Mouse (Mus musculus) liver (tissue): ENCODE results near the gene Zc3h18.

ENCODE experiments used
- DNase-seq: peaks from one replicate; pipeline ENCODE4 v3.0.0-alpha.2; 2020; ENCODE audit warnings: mixed read lengths

Gene Zc3h18

DNA sequence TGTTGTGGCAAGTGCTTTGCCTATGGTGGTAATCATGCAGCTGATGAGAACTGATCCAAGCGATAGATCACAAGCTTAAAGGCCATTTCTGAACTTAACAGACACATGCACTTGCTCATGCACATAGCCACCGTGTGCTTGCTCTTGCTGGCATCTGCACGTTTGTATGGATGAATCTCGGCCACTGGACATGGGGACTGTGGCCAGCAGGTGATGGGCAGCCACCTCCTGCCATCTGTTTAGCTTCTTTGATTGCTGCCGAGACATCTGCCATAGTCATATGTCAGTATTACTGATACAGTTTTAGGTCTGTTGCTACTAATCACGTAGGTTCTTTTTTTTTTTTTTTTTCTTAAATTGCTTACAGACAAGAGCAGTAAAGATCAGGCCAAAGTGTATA is 18.9 kb downstream of the Zc3h18 start:
- no peak for DNase-seq

DNA sequence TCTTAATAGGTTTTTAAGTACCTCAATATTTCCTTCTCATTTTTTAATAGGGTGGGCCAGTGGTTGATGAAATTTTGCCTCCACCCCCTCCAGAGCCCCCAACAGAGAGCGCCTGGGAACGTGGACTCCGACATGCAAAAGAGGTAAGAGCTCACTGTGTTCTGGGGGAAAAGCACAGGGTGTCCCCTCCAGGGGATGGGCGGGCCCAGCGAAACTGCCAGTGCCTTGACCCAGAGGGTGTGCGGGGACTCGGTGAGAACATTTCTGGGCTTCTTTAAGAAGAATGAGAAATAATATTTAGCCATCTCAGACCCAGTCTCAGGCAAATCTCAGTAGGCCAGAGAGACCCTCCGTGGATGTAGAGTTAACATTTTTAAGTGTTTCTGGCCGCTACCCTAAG is 21.8 kb downstream of the Zc3h18 start:
- DNase-seq: no peak

GRCm38 (mm10) chr8:122405146-122405805 is 28.9 kb downstream of the Zc3h18 start:
- DNase-seq: no peak

DNA sequence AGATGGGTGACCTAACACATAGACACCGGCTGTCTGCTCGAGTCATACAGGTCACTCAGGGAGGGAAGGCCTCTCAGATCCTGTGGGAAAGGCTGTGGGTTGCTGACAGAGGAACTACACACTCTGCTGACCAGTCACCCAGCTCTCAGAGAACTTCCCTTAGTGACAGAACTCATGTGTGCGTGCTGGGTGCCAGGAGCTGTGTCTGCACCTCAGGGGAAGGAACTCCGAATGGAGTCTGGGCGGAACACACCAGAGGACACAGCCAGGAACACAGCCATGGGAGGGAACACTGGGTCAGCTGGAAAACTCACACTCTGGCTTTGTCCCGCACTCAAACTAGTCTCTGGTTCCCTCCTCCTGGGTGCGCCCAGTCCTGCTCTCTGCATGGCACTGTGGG is 31.3 kb downstream of the Zc3h18 start:
- DNase-seq: no peak

- DNase-seq: no peak
Observed at GRCm38 (mm10) chr8:122414311-122414710, 37.9 kb downstream of the Zc3h18 start.

DNA sequence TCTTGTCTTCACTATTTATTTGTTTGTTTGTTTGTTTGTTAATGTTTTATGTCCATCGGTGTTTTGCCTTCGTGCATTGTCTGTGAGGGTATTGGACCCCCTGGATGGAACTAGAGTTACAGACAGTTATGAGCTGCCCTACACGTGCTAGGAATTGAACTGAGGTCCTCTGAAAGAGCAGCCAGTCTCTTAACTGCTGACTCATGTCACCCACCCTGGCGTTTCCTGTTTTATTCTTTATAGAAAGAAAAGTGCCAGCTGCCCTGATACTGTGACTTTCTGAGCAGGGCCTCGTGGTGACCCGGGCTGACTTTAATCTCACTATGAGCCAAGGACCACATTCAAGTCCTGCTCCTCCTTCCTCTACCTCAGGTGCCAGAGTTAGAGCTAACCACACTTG is 39.1 kb downstream of the Zc3h18 start:
- no peak for DNase-seq

DNA sequence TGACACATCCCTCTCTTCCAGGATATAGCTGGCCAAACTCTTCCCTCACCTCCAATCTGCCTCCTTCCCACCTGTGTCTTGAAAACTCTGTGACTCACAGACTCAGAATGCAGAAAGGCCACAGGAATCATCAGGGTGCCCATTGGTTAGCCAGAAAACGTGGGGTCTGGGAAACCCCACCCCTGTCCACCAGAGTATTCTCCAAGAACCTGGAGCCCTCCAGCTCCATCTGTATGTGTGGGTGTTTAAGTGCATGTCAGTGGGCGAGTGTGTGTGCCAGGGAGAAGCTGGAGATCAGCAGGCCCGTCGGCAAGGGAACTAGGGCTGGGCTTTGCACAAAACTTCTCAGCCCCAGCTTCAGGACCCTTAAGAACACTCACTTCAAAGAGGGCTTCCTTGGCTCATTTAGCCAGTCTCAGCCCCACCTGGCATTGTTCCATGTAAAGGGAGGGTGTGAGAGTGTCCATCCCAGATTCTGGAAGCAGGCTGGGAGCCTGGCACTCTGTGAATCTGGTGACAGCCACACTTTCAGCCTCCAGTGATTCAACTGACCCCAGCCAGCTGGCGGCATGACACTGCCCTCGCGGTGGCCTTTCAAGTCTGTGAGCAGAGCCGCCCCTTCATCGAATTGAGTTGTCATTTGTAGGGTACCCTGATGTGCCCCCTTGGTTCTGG is 43.6 kb downstream of the Zc3h18 start:
- no peak for DNase-seq

GRCm38 (mm10) chr8:122421376-122422070 is 45.1 kb downstream of the Zc3h18 start, which contains the start of gene Il17c:
Gene Il17c, plus strand, starts transcription at chr8:122422020.
- peak; percentile 3 for DNase-seq

DNA sequence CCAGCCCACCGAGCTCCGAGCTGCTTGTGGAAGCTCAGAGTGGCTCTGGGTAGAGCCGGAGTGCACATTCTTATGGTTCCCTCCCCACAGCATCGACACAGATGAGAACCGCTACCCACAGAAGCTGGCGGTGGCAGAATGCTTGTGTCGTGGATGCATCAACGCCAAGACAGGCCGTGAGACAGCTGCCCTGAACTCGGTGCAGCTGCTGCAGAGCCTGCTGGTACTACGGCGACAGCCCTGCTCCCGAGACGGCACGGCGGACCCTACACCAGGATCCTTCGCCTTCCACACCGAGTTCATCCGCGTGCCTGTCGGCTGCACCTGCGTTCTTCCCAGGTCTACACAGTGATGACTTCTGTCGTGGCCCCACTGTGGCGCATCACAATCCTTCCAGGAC is 46.8 kb downstream of the Zc3h18 start:
- no peak for DNase-seq

- DNase-seq: no peak
Observed at GRCm38 (mm10) chr8:122423659-122424058, 47.2 kb downstream of the Zc3h18 start.

- peak; percentile 3 for DNase-seq
Observed at GRCm38 (mm10) chr8:122426145-122426544, 49.7 kb downstream of the Zc3h18 start.

- no peak for DNase-seq
Observed at GRCm38 (mm10) chr8:122427607-122428006, 51.2 kb downstream of the Zc3h18 start.

DNA sequence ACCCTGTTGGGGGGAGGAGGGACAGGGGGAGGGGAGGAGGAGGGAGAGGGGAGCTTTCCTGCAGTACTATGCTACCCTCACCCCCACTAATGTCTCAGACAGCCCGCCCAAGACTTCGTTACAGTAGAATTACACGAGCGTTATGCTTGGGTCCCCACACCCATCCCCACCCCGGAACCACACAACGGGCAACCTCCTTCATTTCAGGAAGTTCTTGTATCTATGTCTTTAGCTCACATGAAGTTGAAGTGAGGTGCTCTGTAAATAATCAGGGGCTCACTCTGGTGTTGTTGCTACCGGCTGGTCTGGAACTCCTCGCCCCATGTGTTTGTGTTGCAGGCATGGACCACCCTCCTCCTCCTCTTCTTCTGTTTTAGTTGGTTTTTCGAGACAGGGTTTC is 51.8 kb downstream of the Zc3h18 start:
- DNase-seq: no peak

GRCm38 (mm10) chr8:122430058-122430636 is 53.7 kb downstream of the Zc3h18 start:
- DNase-seq: no peak

DNA sequence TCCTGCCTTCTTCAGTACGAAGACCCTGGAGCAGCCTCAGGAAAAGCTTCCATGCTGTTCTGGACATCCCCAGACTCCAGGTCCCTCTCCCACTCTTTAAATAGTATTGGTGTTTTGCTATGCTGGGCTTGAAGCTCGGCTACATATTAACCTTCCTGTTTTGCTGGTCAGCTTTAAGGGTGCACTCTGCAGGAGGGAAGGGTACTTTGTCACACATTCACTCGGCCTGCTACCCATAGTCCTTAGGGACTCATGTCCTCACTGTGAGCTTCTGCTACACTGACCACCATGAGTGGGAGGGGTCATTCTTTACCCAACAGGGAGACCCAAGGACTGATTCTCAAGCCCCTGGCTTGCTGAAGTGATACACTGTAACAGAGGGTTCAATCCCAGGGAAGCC is 54.2 kb downstream of the Zc3h18 start:
- DNase-seq: no peak

DNA sequence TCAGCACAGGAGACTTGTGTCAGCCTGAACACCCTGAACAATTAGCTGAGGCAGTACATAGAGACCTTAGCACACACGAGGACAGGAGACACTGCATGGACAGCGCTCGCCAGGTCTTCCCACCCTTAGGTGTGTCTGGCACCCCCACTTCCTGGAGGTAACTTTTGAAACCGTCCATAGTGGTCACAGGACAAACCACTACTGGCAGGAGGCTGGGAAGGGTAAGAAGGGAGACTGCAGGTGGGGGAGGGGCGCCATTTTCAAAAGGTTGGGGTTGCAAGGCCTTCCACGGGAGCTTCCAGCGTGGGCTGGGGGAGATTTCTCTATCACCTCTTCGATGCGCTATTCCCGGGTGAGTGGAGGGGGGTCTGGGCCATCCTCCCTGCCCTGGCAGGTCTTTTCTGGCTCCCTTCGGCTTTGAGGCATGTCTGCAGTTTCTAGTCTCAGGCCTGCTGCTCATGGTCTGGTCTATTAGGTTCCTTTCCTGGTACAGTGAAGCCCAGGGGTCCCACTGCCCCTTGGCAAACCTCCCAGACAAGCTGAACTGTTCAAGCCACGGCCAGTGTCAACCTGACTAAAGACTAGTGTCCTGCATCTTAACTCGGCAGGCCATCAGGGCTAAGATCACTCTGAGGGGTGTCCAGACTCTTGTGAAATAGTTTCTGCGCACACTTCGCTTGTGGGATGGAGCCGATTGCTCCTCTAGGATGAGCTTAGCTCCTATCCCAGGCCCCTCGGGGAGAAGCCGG is 55.5 kb downstream of the Zc3h18 start:
- no peak for DNase-seq

DNA sequence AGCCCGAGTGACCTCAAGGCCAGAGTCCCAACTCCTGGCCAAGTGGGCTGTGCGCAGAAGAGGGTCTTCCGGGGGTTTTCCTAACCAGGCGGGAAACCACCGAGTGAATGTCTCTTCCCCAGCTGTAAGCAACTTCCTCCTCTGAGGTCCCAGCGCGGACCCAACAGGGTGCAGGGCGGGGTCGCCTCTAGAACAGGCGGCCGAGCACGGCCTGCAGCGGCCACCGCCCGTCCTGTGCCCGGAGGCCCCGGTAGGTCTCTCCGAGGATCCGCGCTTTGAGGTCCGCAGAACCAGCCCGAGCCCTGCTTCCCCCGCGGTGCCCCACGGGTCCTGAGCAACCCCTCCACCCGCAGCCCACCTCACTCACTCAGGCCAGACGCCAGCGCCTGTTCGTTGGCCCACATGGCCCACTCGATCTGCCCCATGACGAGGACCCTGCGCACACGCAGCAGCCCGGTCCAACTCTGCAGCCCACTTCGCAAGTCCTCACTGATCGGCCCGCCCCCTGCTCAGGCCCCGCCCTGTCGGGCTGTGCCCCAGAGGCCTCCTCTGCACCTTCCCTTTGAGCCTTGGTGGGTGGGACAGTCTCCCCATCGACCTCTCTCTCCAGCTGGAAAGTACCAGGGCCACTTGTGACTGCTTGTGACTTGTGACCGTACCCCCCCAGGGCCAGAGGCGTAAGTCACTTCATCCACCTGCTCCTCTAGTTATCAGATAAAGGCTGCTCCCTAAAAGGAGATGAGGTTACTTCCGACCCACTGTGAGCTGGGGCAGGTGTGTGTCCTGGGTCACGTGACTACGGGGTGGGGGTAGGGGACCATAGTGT is 56.2 kb downstream of the Zc3h18 start, which contains the start of gene Cyba:
Cyba (minus strand) TSS at position 488 of the 826 bp plus-strand sequence.
- DNase-seq: peak; percentile 80

DNA sequence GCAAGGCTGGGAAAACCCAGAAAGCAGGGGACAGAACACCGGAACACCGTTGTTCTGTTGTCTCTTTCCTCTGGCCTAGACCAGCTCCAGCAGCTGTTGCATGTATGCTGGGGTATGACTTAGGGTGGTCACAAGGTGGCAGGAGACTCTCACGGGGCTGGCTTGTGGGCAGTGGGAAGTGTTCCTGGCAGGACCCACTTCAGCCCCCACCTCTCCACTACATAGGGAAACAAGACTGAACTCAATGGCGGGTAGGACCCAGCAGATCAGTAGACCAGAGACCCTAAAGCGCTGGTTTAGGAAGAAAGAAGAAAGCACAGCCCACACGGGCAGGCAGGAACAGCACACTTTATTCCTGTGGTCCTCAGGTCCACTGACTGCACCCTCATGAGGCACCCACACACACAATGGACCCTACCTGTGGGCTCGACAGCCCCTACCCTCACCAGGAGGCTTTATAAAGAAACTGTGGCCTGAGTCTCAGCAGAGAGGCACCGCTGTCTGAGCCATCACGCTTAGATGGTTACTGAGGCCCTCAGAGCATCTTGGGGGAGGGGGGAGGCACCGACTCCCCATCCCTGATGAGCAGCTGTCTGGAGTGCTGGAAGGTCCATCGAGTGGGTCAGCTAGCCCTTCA is 57.0 kb downstream of the Zc3h18 start:
- DNase-seq: no peak

DNA sequence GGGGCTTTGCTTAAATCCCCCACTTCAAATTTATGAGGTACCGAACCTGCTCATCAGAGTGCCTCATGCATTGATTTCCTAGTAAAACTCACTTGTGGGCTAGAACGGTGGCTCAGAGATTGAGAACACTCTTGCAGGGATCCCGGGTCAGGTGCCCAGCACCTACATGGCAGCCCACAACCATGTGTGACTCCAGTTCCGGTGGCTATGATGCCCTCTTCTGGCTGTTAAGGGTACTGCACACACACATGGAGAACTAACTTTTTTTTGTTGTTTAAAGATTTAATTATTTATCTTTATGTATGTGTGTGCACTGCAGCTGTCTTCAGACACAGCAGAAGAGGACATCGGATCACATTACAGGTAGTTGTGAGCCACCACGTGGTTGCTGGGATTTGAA is 59.0 kb downstream of the Zc3h18 start:
- no peak for DNase-seq

- no peak for DNase-seq
Observed at GRCm38 (mm10) chr8:122436146-122436545, 59.7 kb downstream of the Zc3h18 start.

DNA sequence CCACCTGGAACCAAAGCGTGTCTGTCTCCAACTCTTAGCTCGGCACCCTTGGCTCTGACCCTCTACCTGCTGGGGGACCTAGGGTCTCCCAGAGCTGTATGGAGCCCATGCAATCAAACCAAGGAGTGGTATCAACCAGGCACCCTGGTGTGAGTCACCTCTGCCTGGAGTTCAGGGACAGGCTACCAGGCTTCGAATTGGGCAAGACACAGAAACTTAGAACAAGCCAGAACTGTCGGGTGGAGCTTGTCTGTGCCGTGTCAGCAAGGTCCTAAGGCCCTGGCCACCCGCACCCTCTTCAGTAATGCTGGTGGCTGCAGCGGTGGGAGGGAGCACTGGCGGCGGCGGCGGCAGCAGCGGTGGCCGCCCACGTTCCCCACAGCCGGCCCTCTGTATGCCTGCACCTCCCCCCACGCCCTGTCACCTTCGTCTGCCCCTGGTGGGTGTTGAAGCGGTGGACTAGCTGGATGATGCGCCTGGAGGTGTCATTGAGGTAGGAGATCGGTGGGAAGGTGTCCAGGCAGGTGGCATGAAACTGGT is 60.2 kb downstream of the Zc3h18 start:
- no peak for DNase-seq
